Mouse (Mus musculus) G1E (cell line): Measurements from ENCODE around the gene Rassf8.

ENCODE experiments used
- CTCF ChIP-seq: IDR thresholded peaks from 2 replicates; pipeline ENCODE4 v1.5.1; 2012; ENCODE audit warnings: low read depth, low read length, inconsistent platforms, mixed read lengths
- GATA1 ChIP-seq: IDR thresholded peaks from 2 replicates; pipeline ENCODE4 v1.6.1; 2012; ENCODE audit warnings: borderline replicate concordance, low read length, inconsistent platforms, mixed read lengths
- GATA2 ChIP-seq: IDR thresholded peaks from 2 replicates; pipeline ENCODE4 v1.6.1; 2012; ENCODE audit warnings: low read depth, low read length, inconsistent platforms, borderline replicate concordance
- TAL1 ChIP-seq: conservative IDR thresholded peaks from 2 replicates; pipeline ENCODE4 v1.6.1; 2012; ENCODE audit warnings: low read depth, low read length, inconsistent platforms, mixed read lengths

- TF ChIP-seq CTCF (no peak), TAL1 (no peak), GATA1 (no peak), GATA2 (no peak)
Observed at GRCm38 (mm10) chr6:145760246-145761016, 13.9 kb downstream of the Rassf8 start.
